Mouse (Mus musculus) G1E (cell line): ENCODE measurements around the gene Mfrp.

Source experiments
- CTCF ChIP-seq: IDR thresholded peaks from 2 replicates; pipeline ENCODE4 v1.5.1; 2012; ENCODE audit warnings: low read depth, low read length, inconsistent platforms, mixed read lengths
- POLR2AphosphoS5 ChIP-seq: IDR thresholded peaks from 2 replicates; pipeline ENCODE4 v1.6.1; 2012; ENCODE audit warnings: low read depth, low read length, inconsistent platforms; ENCODE audit not compliant: insufficient replicate concordance
- TAL1 ChIP-seq: conservative IDR thresholded peaks from 2 replicates; pipeline ENCODE4 v1.6.1; 2012; ENCODE audit warnings: low read depth, low read length, inconsistent platforms, mixed read lengths

DNA sequence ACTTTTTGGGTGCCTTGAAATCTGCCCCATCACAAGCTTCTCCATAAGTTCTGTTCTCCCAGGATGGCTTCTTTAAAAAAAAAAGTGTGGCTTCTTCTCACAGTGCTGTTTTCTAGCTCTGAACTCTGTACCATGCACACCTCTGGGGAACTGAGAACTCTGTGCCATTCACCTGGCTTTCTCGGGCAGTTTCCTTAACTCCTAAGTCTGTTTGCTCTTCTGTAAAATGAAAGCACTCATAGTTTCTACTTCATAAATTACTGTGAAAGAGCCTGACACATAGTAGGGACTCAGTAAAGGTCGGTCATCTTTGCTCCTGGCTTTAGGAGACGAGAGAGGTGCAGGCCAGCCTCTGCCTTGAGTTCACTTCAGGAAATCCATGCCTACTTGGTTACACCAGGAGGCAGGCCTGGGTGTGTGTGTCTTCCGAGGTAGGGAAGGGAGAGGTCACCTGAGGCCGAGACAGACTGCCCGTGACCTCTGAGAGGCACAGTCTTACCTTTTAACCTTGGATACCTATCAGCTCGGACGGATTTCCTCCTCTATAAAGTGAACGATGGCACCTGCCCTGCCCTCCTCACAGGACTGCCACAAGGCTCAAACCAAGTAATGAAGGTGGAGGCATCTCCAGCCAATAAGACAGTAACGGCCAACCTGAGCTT is 23.3 kb upstream of the Mfrp start:
- TF ChIP-seq CTCF (no peak), TAL1 (no peak), POLR2AphosphoS5 (no peak)
